Mouse (Mus musculus) neutrophil, adult 5-6 weeks (primary cell): ENCODE measurements around the gene Fgfr2. TPM values are rescaled to one million over a fixed set of nuclear protein-coding genes. Genes with fewer than 3 reads are reported as not detected.

ENCODE experiments used
- ATAC-seq: fragments of 151-379, 151-347 bp; 2 replicates; pipeline ENCODE4 v1.8.0; 2017; ENCODE audit warnings: mild to moderate bottlenecking, moderate TSS enrichment; ENCODE audit not compliant: insufficient number of reproducible peaks, poor library complexity, low FRiP score, severe bottlenecking; ENCODE audit errors: extremely low read depth
- total RNA-seq: library from RNA; stranded (forward); fragments of 200-1000 nt; gene quantifications from 2 replicates; pipeline ENCODE4 v1.2.3, GENCODE M21; 2017

Gene Fgfr2
- total RNA-seq, 1 experiment from 2014 or later = not detected

- ATAC-seq = no peak
Measured at GRCm38 (mm10) chr7:132925227-132925626, 197.9 kb downstream of the Fgfr2 start.

GRCm38 (mm10) chr7:132921971-132922370 is 201.2 kb downstream of the Fgfr2 start:
- ATAC-seq = no peak

GRCm38 (mm10) chr7:132903796-132904195 is 219.4 kb downstream of the Fgfr2 start:
- ATAC-seq = no peak

GRCm38 (mm10) chr7:132900826-132901531 is 222.2 kb downstream of the Fgfr2 start:
- ATAC-seq = no peak

GRCm38 (mm10) chr7:132898234-132898633 is 224.9 kb downstream of the Fgfr2 start:
- ATAC-seq = peak; percentile 67

- no peak for ATAC-seq
Measured at GRCm38 (mm10) chr7:132897258-132897657, 225.9 kb downstream of the Fgfr2 start.

- no peak for ATAC-seq
Measured at GRCm38 (mm10) chr7:132896206-132896815, 226.8 kb downstream of the Fgfr2 start.

- no peak for ATAC-seq
Measured at GRCm38 (mm10) chr7:132894841-132895555, 228.2 kb downstream of the Fgfr2 start.

- no peak for ATAC-seq
Measured at GRCm38 (mm10) chr7:132893336-132893735, 229.8 kb downstream of the Fgfr2 start.

- ATAC-seq = no peak
Measured at GRCm38 (mm10) chr7:132892806-132893205, 230.3 kb downstream of the Fgfr2 start.

- no peak for ATAC-seq
Measured at GRCm38 (mm10) chr7:132892311-132892661, 230.9 kb downstream of the Fgfr2 start.

- no peak for ATAC-seq
Measured at GRCm38 (mm10) chr7:132891561-132892310, 231.4 kb downstream of the Fgfr2 start.

- ATAC-seq = no peak
Measured at GRCm38 (mm10) chr7:132890201-132890600, 232.9 kb downstream of the Fgfr2 start.

GRCm38 (mm10) chr7:132889691-132890090 is 233.5 kb downstream of the Fgfr2 start:
- no peak for ATAC-seq

GRCm38 (mm10) chr7:132888518-132889249 is 234.5 kb downstream of the Fgfr2 start:
- ATAC-seq = no peak

GRCm38 (mm10) chr7:132888052-132888451 is 235.1 kb downstream of the Fgfr2 start:
- ATAC-seq = no peak

GRCm38 (mm10) chr7:132887019-132887804 is 235.9 kb downstream of the Fgfr2 start:
- ATAC-seq = no peak

GRCm38 (mm10) chr7:132884031-132884430 is 239.1 kb downstream of the Fgfr2 start:
- no peak for ATAC-seq
